Mouse (Mus musculus): Measurements from ENCODE around the gene Zfp746. TPM values are rescaled to one million over a fixed set of nuclear protein-coding genes. Genes with fewer than 3 reads are reported as not detected.

The Zfp746 gene
- polyA plus RNA-seq, 1 experiment from 2014 or later = 21.9 TPM

GRCm38 (mm10) chr6:48063940-48064339, 22.5 kb downstream of the Zfp746 start:
- WGBS = 93% methylated on average over 28 of the region's 28 CpGs
- H3K4me3 ChIP-seq = no peak overlapping the region
- H3K36me3 ChIP-seq = peaks cover 83% of the 10 kb centered on the region

DNA sequence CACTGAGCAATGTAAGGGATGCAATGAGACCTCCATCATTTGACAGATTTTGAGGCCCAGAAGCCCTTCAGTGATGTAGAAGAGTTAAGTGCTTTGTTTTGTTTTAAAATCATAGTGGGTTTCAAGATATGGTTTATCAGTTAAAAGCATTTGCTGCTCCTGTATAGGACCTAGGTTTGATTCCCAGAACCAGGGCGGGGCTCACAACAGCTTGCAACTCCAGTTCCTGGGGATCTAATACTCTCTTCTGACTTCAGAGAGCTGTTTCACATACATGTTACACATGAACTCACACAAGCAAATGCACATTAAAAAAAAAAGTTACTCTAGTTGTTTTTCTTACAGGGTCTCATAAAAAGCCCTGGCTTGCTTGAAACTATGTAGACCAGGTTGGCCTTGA, 25.5 kb downstream of the Zfp746 start:
- Histone ChIP-seq H3K36me3 (peaks cover 52% of the 10 kb centered on the region), H3K9ac (no peak overlapping the region), H3K4me2 (replicated peaks) (no peak overlapping the region), H3K9me3 (no peaks in the 10 kb centered on the region), H3K4me3 (no peak overlapping the region), H3K27ac (no peak overlapping the region), H3K27me3 (no peaks in the 10 kb centered on the region), H3K4me1 (no peaks in the 10 kb centered on the region)
- 94% methylated on average over 1 of the region's 1 CpGs for WGBS
- no peak for ATAC-seq (ENCODE audit: low FRiP score, low read depth)

More at GRCm38 (mm10) chr6:48063940-48064339, 22.5 kb downstream of the Zfp746 start:
- Histone ChIP-seq H3K27me3 (no peaks in the 10 kb centered on the region), H3K9ac (no peak overlapping the region), H3K27ac (no peak overlapping the region), H3K4me2 (replicated peaks) (no peak overlapping the region), H3K9me3 (no peaks in the 10 kb centered on the region), H3K4me1 (no peaks in the 10 kb centered on the region)
- no peak for ATAC-seq (ENCODE audit: low FRiP score, low read depth)

- H3K27me3 ChIP-seq = no peaks in the 10 kb centered on the region
- H3K9ac ChIP-seq = no peak overlapping the region
- H3K4me3 ChIP-seq = no peak overlapping the region
- H3K27ac ChIP-seq = no peak overlapping the region
- peaks cover 48% of the 10 kb centered on the region for H3K36me3 ChIP-seq
- no peak overlapping the region for H3K4me2 ChIP-seq (replicated peaks)
- 91% methylated on average over 2 of the region's 2 CpGs for WGBS
- H3K4me1 ChIP-seq = no peaks in the 10 kb centered on the region
- H3K9me3 ChIP-seq = no peaks in the 10 kb centered on the region
- no peak for ATAC-seq (ENCODE audit: low FRiP score, low read depth)
Measured at GRCm38 (mm10) chr6:48060421-48060820, 26.0 kb downstream of the Zfp746 start.

DNA sequence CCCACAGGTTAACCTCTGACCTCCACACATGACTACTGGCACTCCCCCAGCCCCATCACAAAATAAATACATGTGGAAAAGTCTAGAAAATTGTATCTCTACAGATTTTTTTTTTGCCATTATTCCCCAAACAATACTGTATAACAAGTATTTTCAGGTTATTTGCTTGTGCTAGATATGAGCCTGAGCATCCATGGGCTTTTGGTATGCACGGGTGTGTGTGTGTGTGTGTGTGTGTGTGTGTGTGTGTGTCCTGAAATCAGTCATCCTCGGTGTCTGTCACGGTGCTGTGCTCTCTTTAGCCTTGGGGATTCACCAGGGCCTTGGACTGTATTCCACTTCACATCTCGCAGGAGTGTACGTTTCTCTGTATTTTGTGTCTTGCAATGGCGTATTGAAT, 34.3 kb downstream of the Zfp746 start:
- Histone ChIP-seq H3K9me3 (no peaks in the 10 kb centered on the region), H3K36me3 (no peaks in the 10 kb centered on the region), H3K27ac (no peak overlapping the region), H3K4me3 (no peak overlapping the region), H3K4me1 (peaks cover 12% of the 10 kb centered on the region), H3K9ac (no peak overlapping the region), H3K4me2 (replicated peaks) (no peak overlapping the region), H3K27me3 (no peaks in the 10 kb centered on the region)
- 79% methylated on average over 6 of the region's 6 CpGs for WGBS
- ATAC-seq (ENCODE audit: low FRiP score, low read depth) = no peak

- 87% methylated on average over 2 of the region's 2 CpGs for WGBS
- no peak for ATAC-seq (ENCODE audit: low FRiP score, low read depth)
- H3K4me2 ChIP-seq (replicated peaks) = no peak overlapping the region
Measured at GRCm38 (mm10) chr6:48051666-48052065, 34.7 kb downstream of the Zfp746 start.

DNA sequence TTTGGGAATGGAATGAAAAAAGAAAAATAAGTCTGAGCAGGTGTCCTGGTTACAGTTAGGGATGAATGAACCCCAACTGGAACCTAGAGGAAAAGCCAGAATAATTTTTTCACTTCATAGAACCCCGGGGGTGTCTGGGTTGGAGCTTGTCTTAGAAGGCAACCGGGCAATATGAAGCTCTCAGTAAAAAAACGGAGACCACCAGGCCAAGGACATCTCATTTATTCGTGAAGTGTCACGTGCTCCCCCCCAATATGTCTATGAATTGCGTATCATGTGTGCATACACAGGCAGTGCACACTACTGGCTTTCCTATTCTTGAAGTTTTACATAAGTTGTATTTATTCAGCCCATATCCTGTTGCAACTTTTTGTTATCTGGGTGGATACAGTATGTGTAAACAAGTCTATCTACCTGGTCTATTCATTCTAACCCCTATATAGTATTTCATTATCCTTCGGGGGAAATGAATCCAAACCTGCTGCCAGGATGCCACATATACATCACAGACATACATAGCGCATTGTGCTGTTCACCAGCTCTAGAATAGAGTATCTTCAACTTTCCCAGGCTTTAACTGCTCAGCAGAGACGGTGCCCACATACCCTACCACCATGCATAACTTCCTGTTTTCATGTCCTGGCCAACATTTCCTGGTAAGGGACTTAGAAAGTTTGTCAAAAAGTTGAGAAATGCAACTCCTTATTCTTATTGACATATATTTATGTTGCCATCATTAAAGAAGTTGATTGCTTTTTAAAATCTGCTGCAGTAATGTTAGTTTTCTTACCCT, 36.9 kb downstream of the Zfp746 start:
- peak overlapping the region; percentile 86 for H3K4me3 ChIP-seq
- H3K4me2 ChIP-seq (replicated peaks) = peak overlapping the region; percentile 92
- 56% methylated on average over 9 of the region's 9 CpGs for WGBS
- H3K27me3 ChIP-seq = no peaks in the 10 kb centered on the region
- H3K4me1 ChIP-seq = peaks cover 21% of the 10 kb centered on the region
- ATAC-seq (ENCODE audit: low FRiP score, low read depth) = no peak
- peaks cover 5% of the 10 kb centered on the region for H3K36me3 ChIP-seq
- no peaks in the 10 kb centered on the region for H3K9me3 ChIP-seq
- peak overlapping the region; percentile 89; the same call in 1 of the 2 replicates for H3K27ac ChIP-seq
- H3K9ac ChIP-seq = peak overlapping the region; percentile 89

More at GRCm38 (mm10) chr6:48051666-48052065, 34.7 kb downstream of the Zfp746 start:
- Histone ChIP-seq H3K9me3 (no peaks in the 10 kb centered on the region), H3K4me1 (peaks cover 16% of the 10 kb centered on the region), H3K27ac (no peak overlapping the region), H3K4me3 (no peak overlapping the region), H3K9ac (no peak overlapping the region), H3K36me3 (no peaks in the 10 kb centered on the region), H3K27me3 (no peaks in the 10 kb centered on the region)

- Histone ChIP-seq H3K36me3 (peaks cover 13% of the 10 kb centered on the region), H3K9me3 (no peaks in the 10 kb centered on the region), H3K4me3 (peak within 1 kb of the TSS; percentile 86), H3K9ac (peak within 1 kb of the TSS; percentile 89), H3K4me2 (replicated peaks) (peak within 1 kb of the TSS; percentile 92), H3K27ac (peak within 1 kb of the TSS; percentile 89), H3K27me3 (no peaks in the 10 kb centered on the region), H3K4me1 (peaks cover 21% of the 10 kb centered on the region)
- peak; percentile 95 for ATAC-seq (ENCODE audit: low FRiP score, low read depth)
- WGBS = under 1% methylated on average over 79 of the region's 82 CpGs
Measured at GRCm38 (mm10) chr6:48048426-48049272, 37.7 kb downstream of the Zfp746 start, which contains the start of gene Zfp777. Gene Zfp777 (minus strand): TSS chr6:48048911.

DNA sequence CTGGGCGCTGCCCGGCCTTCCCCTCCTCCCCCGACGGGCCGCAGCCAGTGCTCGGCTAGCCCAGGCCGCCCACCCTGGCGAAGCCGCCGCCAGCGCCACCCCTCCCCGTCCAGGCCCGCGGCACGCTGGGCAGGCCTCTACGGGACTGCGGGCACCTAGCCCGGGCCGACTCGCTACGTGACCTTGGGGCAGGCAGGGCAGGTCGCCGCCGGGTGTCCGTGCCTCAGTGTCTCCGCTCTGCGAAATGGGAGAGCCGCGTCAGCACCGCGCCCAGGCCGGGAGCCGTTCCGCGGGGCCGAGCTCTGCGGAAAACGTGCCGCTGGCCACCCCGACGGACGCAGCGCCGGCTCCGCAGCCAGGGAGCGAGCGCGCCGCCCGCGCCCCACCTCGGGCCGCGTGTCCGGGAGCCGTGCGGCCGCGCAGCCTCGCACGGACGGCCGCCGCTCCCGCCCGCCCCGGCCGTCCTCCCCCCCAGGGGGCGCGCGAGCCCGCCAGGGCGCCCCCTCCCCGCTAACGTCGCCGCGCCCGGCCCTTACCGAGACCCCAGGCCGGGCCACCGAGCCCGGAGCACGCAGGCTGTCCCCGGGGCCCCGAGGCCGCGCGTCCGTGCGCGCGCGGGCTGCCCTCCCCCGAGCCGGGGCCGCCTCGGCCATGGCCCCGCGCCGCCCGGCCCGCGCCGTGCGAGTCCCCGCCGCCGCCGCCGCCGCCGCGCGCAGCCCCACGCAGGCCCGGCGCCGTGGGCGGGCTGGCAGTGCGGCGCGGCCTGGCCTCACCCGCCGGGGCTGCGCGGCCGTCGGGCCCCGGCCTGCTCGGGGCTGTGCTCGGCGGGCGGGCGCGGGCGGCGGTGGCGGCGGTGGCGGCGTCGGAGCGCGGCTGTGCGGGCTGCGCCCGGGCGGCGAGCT, 38.7 kb downstream of the Zfp746 start:
- Histone ChIP-seq H3K27me3 (no peaks in the 10 kb centered on the region), H3K27ac (peak overlapping the region; percentile 89), H3K4me1 (peaks cover 21% of the 10 kb centered on the region), H3K9ac (peak overlapping the region; percentile 89), H3K4me3 (peak overlapping the region; percentile 86), H3K9me3 (no peaks in the 10 kb centered on the region), H3K4me2 (replicated peaks) (peak overlapping the region; percentile 92), H3K36me3 (peaks cover 23% of the 10 kb centered on the region)
- peak; percentile 79 for ATAC-seq (ENCODE audit: low FRiP score, low read depth)
- under 1% methylated on average over 127 of the region's 150 CpGs for WGBS

- no peaks in the 10 kb centered on the region for H3K9me3 ChIP-seq
- no peak for ATAC-seq (ENCODE audit: low FRiP score, low read depth)
- H3K27me3 ChIP-seq = no peaks in the 10 kb centered on the region
- H3K4me3 ChIP-seq = peak overlapping the region; percentile 86
- peak overlapping the region; percentile 92 for H3K4me2 ChIP-seq (replicated peaks)
- H3K27ac ChIP-seq = no peak overlapping the region
- peak overlapping the region; percentile 89 for H3K9ac ChIP-seq
- WGBS = 7% methylated on average over 12 of the region's 12 CpGs
- peaks cover 21% of the 10 kb centered on the region for H3K4me1 ChIP-seq
- H3K36me3 ChIP-seq = peaks cover 27% of the 10 kb centered on the region
Measured at GRCm38 (mm10) chr6:48047114-48047449, 39.3 kb downstream of the Zfp746 start.

GRCm38 (mm10) chr6:48032661-48033060, 53.7 kb downstream of the Zfp746 start:
- Histone ChIP-seq H3K4me2 (replicated peaks) (no peak overlapping the region), H3K36me3 (peaks cover 94% of the 10 kb centered on the region), H3K27me3 (no peaks in the 10 kb centered on the region), H3K4me1 (no peaks in the 10 kb centered on the region), H3K4me3 (no peak overlapping the region), H3K9me3 (0 out of 2 replicates have a peak, but pooled peaks cover 3% of the 10 kb centered on the region), H3K9ac (no peak overlapping the region), H3K27ac (no peak overlapping the region)
- ATAC-seq (ENCODE audit: low FRiP score, low read depth) = no peak

DNA sequence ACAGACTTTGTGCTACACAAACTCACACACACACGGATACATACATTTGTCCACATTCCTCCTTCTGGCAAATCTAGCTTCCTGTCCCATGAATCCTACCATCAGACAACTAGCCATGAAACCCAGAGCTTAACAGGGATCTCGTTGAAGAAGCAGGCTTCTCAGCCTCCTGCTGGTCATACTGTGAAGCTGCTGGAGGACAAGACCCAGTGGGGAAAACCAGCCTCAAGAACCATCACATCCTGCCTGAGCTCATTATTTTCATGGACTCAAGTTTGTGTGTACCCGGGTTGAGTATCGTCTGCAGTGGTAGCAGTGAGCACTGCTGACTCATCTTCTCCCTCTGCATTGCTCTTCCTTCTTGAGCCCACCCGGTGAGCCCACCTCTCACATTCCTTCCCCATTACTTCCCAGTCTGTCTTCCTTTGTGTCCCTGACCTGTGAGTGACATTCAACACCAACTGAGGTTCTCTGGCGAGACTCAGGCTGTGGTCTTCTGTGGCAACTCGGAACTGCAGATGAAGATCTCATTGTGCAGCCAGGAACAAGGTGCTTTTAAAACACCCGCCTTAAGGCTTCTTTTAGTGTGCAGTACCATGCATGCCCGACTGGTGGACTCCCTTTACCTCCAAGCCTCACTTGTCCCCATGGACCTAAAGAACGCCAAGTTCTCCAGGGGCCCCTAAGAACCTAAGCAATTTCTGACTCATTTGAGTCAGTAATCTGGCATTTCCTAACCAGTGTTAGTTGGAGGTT, 60.3 kb downstream of the Zfp746 start:
- H3K36me3 ChIP-seq = peaks cover 96% of the 10 kb centered on the region

More for the DNA sequence above, 60.3 kb downstream of the Zfp746 start:
- Histone ChIP-seq H3K4me2 (replicated peaks) (no peak overlapping the region), H3K4me1 (no peaks in the 10 kb centered on the region), H3K9ac (no peak overlapping the region), H3K27me3 (no peaks in the 10 kb centered on the region), H3K4me3 (no peak overlapping the region), H3K9me3 (peaks cover 33% of the 10 kb centered on the region), H3K27ac (no peak overlapping the region)
- ATAC-seq (ENCODE audit: low FRiP score, low read depth) = no peak
- 87% methylated on average over 10 of the region's 10 CpGs for WGBS
